Mouse (Mus musculus): ENCODE data around the gene Dusp18. TPM values are rescaled to one million over a fixed set of nuclear protein-coding genes. Genes with fewer than 3 reads are reported as not detected.

Dusp18 gene
- total RNA-seq, 2 experiments from 2014 or later, result 5.1 to 8.4 TPM

GRCm38 (mm10) chr11:3930019-3930418 lies 35.0 kb downstream of the Dusp18 start:
- DNase-seq, result peak; percentile 3

- DNase-seq, result peak; percentile 1
Observed at GRCm38 (mm10) chr11:3930931-3931330, 35.9 kb downstream of the Dusp18 start.

GRCm38 (mm10) chr11:3931511-3932211 lies 36.6 kb downstream of the Dusp18 start, which contains the start of gene Tcn2:
Gene Tcn2 (minus strand): TSS chr11:3932159.
- DNase-seq, result peak; percentile 84

GRCm38 (mm10) chr11:3933756-3934285 lies 38.8 kb downstream of the Dusp18 start:
- peak; percentile 2 for DNase-seq

DNA sequence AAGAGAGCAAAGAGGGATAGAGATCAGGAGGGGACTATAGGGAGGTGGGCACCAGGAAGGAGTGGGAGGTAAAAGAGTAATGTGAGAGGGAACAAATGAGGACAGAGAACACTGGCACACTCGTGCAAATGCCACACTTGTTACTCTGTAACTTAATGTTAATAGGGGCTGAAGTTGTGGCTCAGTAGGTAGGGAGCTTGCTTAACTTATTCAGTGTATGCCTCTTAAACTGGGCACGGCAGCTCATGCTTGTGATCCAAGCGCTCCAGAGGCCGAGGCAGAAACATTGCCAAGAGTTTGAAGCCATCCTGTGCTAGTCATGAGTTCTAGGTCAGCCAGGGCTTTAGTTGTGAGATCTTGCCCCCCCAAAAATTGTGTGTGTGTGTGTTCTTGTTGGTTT lies 40.1 kb downstream of the Dusp18 start:
- peak; percentile 1 for DNase-seq

GRCm38 (mm10) chr11:3936318-3936717 lies 41.3 kb downstream of the Dusp18 start:
- DNase-seq, result no peak

DNA sequence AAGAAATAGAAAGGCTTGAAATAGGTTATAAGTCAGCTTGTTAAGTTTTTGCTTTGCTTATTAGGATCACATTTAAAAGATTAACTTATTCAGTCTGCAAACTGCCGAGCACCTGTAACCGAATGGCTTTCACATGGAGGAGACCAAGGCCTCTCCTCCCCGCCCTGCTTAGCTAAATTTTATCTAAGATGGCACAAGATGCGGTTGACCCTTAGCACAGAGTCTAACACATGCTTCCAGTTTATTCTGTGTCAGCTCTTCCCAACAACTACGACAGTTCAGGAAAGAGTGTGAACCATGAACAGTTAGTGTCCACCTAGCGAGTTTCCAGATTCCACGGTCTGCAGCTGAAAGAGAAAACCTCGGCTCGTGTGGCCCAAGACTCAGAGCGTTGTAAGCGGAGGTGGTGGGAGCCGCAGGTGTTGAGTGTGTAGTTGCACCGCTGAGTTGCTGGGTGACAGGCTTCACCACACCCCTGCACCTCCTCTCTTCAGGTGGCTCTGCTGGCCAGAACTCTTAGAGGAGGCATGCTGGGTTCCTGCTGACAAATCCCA lies 42.4 kb downstream of the Dusp18 start:
- DNase-seq, result peak; percentile 4

GRCm38 (mm10) chr11:3941371-3941770 lies 46.3 kb downstream of the Dusp18 start:
- no peak for DNase-seq

- DNase-seq, result no peak
Observed at GRCm38 (mm10) chr11:3946386-3946785, 51.3 kb downstream of the Dusp18 start.

Other genes starting within 250 kb of the Dusp18 start
- 10 to 100 TPM; 15.5 to 15.9 TPM for gene Morc2a, start 246.0 kb upstream of the Dusp18 start, total RNA-seq (2021)
- under 1 TPM; 0.46 TPM for gene Osbp2, start 31.3 kb upstream of the Dusp18 start, total RNA-seq (2021)
- gene 4921536K21Rik, start 142 bp upstream of the Dusp18 start, total RNA-seq (2021), result under 1 TPM; 0.13 TPM
- 10 to 100 TPM; 13.0 to 14.2 TPM for gene Slc35e4, start 19.4 kb downstream of the Dusp18 start, total RNA-seq (2021)
- gene Tcn2, start 36.9 kb downstream of the Dusp18 start, total RNA-seq (2021), result 10 to 100 TPM; 11.6 to 22.6 TPM
- 10 to 100 TPM; 24.3 to 31.2 TPM for gene Pes1, start 68.7 kb downstream of the Dusp18 start, total RNA-seq (2021)
- not detected for gene 4930556J24Rik, start 81.5 kb downstream of the Dusp18 start, total RNA-seq (2021)
- gene Gal3st1, start 88.4 kb downstream of the Dusp18 start, total RNA-seq (2021), result under 1 TPM; 0.51 to 0.78 TPM
- gene Sec14l4, start 136.2 kb downstream of the Dusp18 start, total RNA-seq (2021), result not detected
- not detected for gene Sec14l3, start 169.6 kb downstream of the Dusp18 start, total RNA-seq (2021)
- gene Mtfp1, start 200.2 kb downstream of the Dusp18 start, total RNA-seq (2021), result 10 to 100 TPM; 60.8 to 62.0 TPM
- under 1 TPM; 0.49 to 0.83 TPM for gene Sec14l2, start 228.2 kb downstream of the Dusp18 start, total RNA-seq (2021)
- 1 to 10 TPM; 4.9 to 5.0 TPM for gene Rnf215, start 240.0 kb downstream of the Dusp18 start, total RNA-seq (2021)

Data from gastrocnemius, postnatal 25 days (tissue).